Mouse (Mus musculus) T-cell, adult 66 days (primary cell): ENCODE results near the gene Bcorl1. TPM values are rescaled to one million over a fixed set of nuclear protein-coding genes. Genes with fewer than 3 reads are reported as not detected.

ENCODE experiments used
- total RNA-seq, 2 experiments: library from RNA; stranded (reverse); gene quantifications; 3 replicates in 1 of 2; 4 replicates in 1 of 2; pipeline ENCODE4 v1.2.4; 2023

The Bcorl1 gene
- total RNA-seq = 10 to 100 TPM; 12.8 to 13.9 TPM

GRCm38 (mm10) chrX:48341141-48341540 is at the start of gene Bcorl1:
Bcorl1 (plus strand) TSS chrX:48341358.

Other genes starting within 250 kb of the Bcorl1 start
- gene Xpnpep2, start 232.6 kb upstream of the Bcorl1 start, total RNA-seq = not detected
- gene Sash3, start 194.9 kb upstream of the Bcorl1 start, total RNA-seq = 100 to 1,000 TPM; 218 to 231 TPM
- 10 to 100 TPM; 29.0 to 31.2 TPM for gene Zdhhc9, start 132.5 kb upstream of the Bcorl1 start, total RNA-seq
- 10 to 100 TPM; 45.0 to 47.5 TPM for gene Utp14a, start 84.5 kb upstream of the Bcorl1 start, total RNA-seq
- gene Elf4, start 121.8 kb downstream of the Bcorl1 start, total RNA-seq = 100 to 1,000 TPM; 113 to 124 TPM
- gene Aifm1, start 172.2 kb downstream of the Bcorl1 start, total RNA-seq = 10 to 100 TPM; 20.5 to 20.7 TPM
- gene Rab33a, start 177.9 kb downstream of the Bcorl1 start, total RNA-seq = under 1 TPM in 1 of 2 experiments, not detected in 1; 0.64 TPM